Mouse (Mus musculus): Measurements from ENCODE around the gene Sfxn5.

- TF ChIP-seq CTCF (IDR thresholded peaks at IDR 0.05), result no peak
- no peak for TF ChIP-seq EP300 (IDR thresholded peaks at IDR 0.05)
Measured at GRCm38 (mm10) chr6:85209226-85209967, 123.8 kb downstream of the Sfxn5 start.
